Mouse (Mus musculus) B cell, adult 2 months (primary cell): ENCODE measurements around the gene Zfp661.
"Not testable (repeated sequence)": the region's sequence is repeated elsewhere in the genome, so short reads cannot be mapped to it uniquely, and the experiment has no call there.

ENCODE experiments used
- DNase-seq, 2 experiments: peaks; one replicate each; pipeline ENCODE4 v3.0.0; 2022

Gene Zfp661

DNA sequence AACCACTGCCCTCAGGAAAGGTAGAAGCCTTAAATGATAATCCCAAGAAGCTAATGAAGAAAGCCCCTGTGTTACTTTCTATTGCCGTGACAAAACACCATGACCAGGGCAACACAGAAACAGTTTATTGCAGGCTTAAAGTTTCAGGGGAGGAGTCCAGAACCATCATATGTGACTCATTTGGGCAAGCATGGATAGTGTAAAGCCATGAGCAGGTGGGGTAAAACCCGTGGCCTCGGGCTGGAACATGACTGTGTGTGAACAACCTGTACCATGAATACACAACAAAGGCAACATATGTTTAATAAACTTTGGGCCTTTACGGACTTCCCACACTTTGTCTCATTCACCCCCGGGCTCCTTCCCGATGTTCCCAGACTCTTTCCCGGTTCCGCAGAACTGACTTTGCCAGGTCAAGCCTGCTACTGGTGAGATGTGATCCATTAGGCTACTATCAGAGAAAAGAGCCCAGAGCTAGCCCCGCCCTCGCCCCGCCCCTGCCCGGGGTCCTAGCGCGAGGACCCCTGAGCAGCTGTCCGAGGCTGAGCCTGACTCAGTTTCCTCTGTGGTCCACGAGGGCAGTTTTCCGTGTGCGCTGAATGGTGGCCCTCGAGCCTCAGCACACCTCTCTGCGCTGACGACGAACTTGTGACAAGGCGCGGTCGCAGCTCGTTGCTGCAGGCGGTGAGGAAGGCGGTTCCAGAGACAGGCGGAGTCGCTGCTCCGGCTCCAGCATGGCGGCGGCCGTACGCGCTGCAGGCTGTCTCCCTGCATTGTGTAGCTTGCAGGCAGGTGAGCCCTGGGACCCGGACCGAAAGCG lies at the start of gene Zfp661, which contains the start of gene Mrps5:
Zfp661 (minus strand) TSS at position 401 of the 820 bp plus-strand sequence.
Mrps5 (plus strand) TSS at position 529 of the 820 bp plus-strand sequence.
- DNase-seq: peak; percentile 92 to 93

DNA sequence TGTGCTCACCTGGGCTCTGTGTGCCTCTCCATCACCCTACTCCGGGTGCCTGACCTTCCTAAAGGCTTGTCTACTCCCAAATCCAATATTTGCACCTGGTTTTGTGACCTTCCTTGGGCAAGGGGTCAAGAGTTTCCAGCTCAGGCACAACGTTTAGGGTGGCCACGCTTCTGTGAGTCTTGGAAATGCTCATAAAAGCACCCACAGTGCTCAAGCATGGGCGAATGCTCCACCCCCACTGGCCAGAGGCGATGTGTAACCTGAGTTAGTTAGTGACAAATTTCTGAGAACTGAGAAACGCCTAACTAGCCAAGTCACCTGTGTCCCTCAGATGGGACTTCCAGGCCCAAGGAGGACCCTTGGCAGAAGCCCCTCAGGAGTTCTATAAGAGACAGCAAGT lies 48.7 kb upstream of the Zfp661 start:
- no peak for DNase-seq

GRCm38 (mm10) chr2:127632601-127633000 lies 45.7 kb upstream of the Zfp661 start:
- no peak for DNase-seq

DNA sequence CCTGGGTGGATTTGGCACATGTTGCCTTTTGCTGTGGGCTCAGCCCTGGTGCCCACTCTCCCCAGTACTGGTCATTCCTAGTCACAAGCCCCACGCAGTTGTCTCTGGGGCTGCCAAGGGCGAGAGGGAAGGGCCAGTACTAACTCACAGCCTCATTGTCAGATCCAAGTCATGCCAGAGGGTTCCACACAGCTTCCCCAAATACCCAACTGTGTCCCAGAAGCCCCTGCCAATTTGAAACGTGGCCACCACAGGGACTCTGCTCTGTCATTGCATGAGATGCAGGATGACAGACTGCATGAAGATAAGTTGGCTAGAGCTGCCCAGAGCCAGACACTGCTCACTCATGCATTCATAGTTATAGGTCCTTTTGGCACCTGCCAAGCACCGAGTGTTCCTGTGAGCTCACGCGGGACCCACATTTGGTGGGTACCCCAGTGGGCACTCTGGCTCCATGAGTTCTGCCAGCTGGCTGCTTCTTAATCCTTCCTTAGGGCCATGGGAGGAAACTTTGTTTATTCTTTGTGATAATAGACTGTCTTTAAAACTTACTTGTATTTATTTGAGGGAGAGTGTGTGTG lies 41.2 kb upstream of the Zfp661 start:
- DNase-seq: no peak

- DNase-seq: no peak
Observed at GRCm38 (mm10) chr2:127627354-127627753, 40.5 kb upstream of the Zfp661 start.

DNA sequence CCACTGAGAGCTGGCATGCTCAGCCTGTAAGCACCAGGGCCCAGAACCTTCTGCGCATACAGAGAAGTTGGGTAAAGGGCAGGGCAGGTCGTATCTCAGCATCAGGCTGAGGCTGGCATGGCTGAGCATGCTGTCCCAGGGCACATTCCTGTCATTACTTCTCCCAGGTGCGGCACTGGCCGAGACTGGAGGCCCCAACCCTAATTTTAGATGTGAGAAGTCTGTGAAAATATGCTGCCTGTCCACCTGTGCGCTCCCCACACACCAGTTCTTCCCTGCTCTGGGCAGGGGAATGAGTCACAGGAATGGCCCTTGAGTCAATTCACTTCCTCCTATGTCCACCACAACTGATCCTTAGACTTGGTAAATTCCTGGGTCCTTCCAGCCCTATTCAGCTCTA lies 38.8 kb upstream of the Zfp661 start:
- DNase-seq: no peak

DNA sequence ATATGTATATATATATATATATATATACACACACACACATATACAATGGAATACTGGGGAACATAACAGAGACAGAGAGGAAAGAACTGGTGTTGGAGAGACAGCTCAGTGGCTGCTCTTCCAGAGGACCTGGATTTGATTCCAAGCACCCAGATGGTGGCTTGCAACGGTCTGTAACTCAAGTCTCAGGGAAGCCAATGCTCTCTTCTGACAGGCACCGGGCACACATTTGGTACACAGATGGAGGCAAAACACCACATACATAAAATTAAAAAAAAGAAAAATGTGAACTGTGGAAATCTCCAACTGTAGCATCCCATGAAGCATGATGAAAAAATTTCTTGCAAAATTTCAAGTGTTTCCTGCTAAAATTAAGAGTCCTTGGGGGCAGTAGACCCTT lies 37.9 kb upstream of the Zfp661 start:
- DNase-seq: no peak

DNA sequence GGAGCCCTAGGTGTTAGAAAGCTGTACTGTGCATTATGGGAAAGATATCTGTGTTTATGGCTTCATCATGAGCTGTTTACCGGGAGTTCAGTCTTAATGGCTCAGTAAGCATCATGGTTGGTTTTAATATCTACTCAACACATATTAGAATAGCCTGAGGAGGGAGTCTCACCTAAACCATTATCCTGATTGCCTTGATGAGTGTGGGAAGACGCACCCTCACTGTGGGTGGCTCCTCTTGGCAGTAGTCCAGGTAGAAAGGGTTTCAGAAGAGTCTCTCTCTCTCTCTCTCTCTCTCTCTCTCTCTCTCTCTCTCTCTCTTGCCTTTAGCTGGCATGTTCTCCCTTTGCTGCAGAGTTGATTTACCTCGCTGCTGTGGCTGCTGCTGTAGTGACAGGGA lies 35.2 kb upstream of the Zfp661 start:
- DNase-seq: no peak

- no peak for DNase-seq
Observed at GRCm38 (mm10) chr2:127619311-127619710, 32.4 kb upstream of the Zfp661 start.

GRCm38 (mm10) chr2:127612288-127612687 lies 25.4 kb upstream of the Zfp661 start:
- DNase-seq: no peak

DNA sequence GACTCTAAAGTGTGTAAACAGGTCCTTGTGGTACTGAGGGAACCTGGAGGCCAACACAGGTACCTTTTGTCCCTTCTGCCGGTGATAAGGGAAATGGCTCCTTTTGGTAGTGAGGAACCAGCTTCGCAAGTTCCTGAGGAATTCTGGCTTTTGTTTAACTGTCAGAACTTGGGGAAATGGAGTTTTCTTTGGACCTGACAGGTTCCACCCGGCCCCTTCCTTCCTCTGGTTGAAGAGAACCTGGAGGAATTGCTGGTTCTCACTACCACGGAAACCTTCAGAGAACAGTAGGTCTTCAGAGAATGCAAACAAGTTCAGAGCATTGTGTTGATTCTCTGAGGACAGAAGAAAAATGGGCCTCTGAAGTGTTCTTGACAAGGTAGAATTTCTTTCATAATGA lies 24.5 kb upstream of the Zfp661 start:
- no peak for DNase-seq

- DNase-seq: no peak
Observed at GRCm38 (mm10) chr2:127608986-127609385, 22.1 kb upstream of the Zfp661 start.

DNA sequence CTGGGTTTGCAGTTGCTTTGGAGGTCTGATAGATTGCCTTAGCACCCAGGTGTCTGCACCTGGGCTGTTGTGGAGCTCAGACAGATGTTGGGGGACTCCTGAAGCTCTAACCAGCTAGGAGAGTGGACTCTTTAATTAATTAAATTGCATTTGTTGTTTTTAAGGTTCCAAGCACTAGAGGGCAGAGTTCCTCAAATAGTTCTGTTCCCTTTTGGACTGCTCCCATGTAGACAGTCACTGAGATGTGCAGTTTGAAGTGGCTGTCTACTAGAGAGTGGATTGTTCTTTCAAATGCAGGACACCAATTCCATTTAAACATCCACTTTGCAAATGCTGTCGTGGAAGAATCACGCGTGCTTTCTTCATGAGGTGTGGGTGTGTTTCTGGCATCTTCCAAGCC lies 21.3 kb upstream of the Zfp661 start:
- DNase-seq: no peak

GRCm38 (mm10) chr2:127605203-127605602 lies 18.3 kb upstream of the Zfp661 start:
- DNase-seq: no peak

- DNase-seq: not testable (repeated sequence)
Observed at GRCm38 (mm10) chr2:127603383-127603782, 16.5 kb upstream of the Zfp661 start.

DNA sequence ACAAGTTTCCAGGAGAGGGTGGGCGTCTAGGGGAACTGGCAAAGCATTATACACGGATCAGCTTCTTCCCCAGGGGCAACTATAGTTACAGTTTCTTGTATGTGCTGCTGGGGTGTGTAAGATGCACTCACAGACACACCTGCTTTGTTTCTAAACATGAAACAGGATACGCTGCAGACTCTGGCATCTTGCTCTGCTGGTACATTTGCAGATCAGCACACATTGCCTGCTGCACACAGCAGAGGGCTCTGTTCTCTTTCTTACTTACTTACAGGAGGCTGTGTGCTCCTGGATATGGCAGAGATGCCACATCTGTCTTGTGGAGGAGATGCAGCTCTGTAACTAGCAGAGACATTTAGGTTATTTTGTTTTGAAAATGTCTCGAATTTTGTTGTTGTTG lies 3.9 kb upstream of the Zfp661 start:
- peak in 1 of 2 experiments; percentile 10 for DNase-seq

DNA sequence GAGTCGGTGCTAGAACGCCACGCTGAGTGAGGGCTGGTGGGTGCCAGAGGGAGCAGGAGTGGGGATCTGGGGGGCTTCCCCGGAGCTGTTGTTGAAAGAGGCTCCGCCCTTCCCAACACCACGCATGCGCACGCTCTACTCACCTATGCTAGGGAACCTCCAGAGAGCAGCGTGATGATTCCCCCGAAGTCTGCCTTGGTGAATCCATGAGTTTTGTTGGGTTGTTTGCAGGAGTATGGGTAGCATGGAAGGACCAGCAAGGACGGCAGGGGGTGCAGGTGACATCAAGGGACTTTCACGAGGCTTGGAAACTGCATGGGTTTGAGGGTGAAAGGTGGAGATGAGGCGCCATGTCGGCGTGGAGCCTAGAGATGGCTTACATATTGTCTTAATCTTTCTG lies 3.3 kb upstream of the Zfp661 start:
- DNase-seq: peak; percentile 42 to 46

GRCm38 (mm10) chr2:127588897-127589296 lies 2.0 kb upstream of the Zfp661 start:
- no peak for DNase-seq

GRCm38 (mm10) chr2:127587514-127587844 lies 585 bp upstream of the Zfp661 start:
- no peak for DNase-seq

DNA sequence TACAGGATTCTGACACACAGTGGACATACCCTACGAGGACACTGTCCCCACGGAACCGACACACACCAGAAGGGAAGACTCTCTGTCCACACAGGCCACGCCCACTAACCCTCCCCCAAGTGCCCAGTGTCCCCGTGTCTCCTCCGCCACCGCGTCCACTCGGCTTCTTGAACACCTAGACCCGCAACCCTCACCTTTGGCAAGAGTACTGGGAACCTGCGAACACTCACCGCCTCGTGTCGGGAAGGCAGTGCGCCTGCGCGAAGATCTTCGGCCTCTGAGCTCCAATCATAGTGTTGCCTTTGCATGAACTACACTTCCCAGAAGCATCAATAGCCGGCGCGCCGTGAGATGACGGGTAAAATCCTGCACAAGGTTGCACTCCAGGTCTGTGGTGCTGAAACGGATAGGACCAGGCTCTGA lies 2.4 kb downstream of the Zfp661 start:
- peak; percentile 87 to 89 for DNase-seq

DNA sequence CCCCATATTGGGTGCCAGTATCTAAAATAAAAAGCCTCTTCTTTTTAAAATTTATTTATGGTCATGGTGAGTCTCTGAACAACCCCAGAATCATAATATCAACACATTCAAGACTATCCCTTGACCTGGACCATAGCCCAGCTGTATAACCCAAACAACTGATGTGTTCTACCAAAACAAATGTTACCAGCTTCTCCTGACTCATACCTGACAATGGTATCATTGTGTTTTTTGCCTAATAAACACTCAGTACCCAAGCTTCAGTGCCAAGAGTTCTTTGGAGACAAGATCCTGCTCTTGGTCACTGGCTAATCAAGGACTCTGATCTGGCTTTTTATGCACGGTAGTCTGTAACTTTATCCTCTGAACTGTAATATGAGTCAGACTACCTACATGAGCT lies 13.6 kb downstream of the Zfp661 start:
- no peak for DNase-seq

DNA sequence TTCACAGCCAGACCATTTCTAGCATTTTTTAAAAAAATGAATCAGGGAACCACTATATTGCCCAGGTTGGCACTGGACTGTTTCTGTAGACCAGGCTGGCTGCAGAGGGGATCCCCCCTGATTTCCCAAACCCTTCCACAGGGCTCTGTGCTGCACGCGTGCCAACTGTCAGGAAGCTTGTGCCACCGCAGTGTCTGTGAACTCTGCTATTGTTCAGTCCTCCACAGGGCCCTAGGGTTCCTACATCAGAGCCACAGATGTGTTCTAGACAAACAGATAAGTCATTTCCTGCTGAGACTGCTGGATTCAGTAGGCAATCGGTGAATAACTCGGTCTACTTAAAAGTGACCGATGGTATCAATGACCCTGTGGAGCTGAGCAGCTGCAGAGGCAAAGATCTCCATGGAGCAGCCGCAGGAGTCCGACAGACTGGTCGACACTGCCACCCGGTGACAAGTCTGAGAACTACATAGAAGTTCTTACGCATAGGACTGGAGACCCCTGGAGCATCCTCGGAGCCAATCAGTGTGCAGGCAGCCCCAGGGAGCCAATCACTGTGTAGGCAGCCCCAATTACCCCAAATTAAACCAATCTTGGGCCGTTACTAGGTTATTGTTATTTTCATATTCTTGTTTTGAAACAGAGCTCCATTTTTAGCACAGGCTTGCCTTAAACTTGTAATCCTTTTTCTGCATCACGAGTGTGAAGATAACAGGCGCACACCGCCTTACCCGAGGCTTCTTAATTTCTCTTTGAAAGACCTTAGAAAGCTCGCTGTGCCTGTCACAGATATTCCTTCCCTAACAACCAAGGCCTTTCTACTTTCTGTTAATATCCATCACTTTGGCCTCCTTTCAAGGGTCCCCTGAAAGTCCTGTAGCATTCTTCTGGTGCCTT lies 27.6 kb downstream of the Zfp661 start:
- DNase-seq: peak; percentile 61 to 66

- DNase-seq: no peak
Observed at GRCm38 (mm10) chr2:127551078-127551477, 35.8 kb downstream of the Zfp661 start.

DNA sequence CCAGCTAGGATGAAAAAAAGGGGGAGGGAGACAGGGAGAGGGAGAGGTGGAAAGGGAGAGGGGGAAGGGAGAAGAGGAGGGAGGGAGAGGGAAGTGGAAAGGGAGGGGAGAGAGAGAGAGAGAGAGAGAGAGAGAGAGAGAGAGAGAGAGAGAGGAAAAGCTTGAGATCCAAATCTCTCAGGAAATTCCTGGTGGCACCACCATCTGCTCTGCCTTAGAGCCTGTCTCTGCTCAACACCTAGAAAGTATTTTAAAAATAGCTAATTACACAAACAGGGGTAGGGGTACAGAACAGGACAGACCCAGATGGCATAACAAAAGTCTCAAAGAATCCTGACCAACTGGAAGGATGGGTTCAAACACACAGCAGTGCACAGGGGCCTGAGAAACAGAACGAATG lies 36.4 kb downstream of the Zfp661 start:
- no peak for DNase-seq
